14 mouse cellular contexts compared by ENCODE assay signal in the genomic region with DNA sequence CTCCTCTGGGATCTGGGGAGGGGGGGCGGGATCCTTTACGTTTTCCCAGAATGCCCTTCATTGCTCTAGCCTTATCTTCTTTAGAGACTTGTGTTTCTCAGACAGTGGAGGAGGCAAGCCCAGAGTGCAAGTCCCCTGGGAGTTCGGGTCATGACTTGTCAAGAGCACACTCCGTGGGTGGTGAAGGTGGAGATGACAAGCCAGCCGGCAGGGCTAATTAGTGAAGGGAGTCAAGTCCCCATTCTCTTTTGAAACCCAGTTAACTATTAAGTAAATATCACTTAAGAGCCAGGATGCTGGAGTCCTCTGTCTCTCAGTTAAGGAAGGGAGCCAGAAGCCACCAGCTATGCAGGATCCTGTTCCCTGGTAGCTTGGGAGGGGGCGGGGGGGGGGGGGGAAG.
DNase-seq lines count a peak whose midpoint lies in the region; ATAC-seq lines count a peak whose summit lies in the region.
"Had no signal": no experiment of that assay in that cellular context is flagged by ENCODE, and none has a peak within 500 bp of the region (broad histone marks: within the 10 kb centered on the region; RNA-seq: fewer than 3 reads in every experiment).

No protein-coding gene starts in this region.

- no peak for DNase-seq in kidney, postnatal 14 days
- DNase-seq in midbrain, embryonic 14.5 days: peak; percentile 29
- DNase-seq in gonadal fat pad, adult 2 months (ENCODE audit: low read depth): peak; percentile 88
- peak; percentile 23 for DNase-seq in splenic B cell, adult 2 months (ENCODE audit: low read depth, low spot score)
- no peak for DNase-seq in hindbrain, embryonic 14.5 days (ENCODE audit: low spot score)
- DNase-seq: adrenal gland, adult 2 months; cerebellum, adult 8-10 months; embryo, embryonic 11 days; gastrocnemius, postnatal 10 days had no signal

- no peak overlapping the region for H3K4me3 ChIP-seq in kidney, embryonic 15.5 days (replicated peaks)
- H3K4me3 ChIP-seq in midbrain, embryonic 14.5 days (replicated peaks; ENCODE audit: low read depth, low read length): no peak overlapping the region
- no peak overlapping the region for H3K4me3 ChIP-seq in midbrain, embryonic 13.5 days (replicated peaks)
- H3K4me3 ChIP-seq in hindbrain, embryonic 14.5 days (replicated peaks; ENCODE audit: low read length): no peak overlapping the region
- H3K4me3 ChIP-seq: forebrain, embryonic 12.5 days; hindbrain, embryonic 12.5 days had no signal

- H3K4me2 ChIP-seq in kidney, embryonic 15.5 days: no peak overlapping the region
- H3K4me2 ChIP-seq in midbrain, embryonic 14.5 days (ENCODE audit: low read length): no peak overlapping the region
- H3K4me2 ChIP-seq in midbrain, embryonic 13.5 days (replicated peaks): no peak overlapping the region
- no peak overlapping the region for H3K4me2 ChIP-seq in hindbrain, embryonic 14.5 days (replicated peaks)
- H3K4me2 ChIP-seq: forebrain, embryonic 12.5 days had no signal

- peaks cover 8% of the 10 kb centered on the region for H3K27me3 ChIP-seq in kidney, embryonic 15.5 days
- H3K27me3 ChIP-seq in midbrain, embryonic 14.5 days (ENCODE audit: control insufficient read depth, insufficient read depth, low read length): no peaks in the 10 kb centered on the region
- H3K27me3 ChIP-seq in midbrain, embryonic 13.5 days: peaks cover 8% of the 10 kb centered on the region; the same call in 1 of the 2 replicates
- H3K27me3 ChIP-seq in splenic B cell, adult 2 months (ENCODE audit: control insufficient read depth, insufficient read depth, low read length, poor library complexity, severe bottlenecking): no peaks in the 10 kb centered on the region
- H3K27me3 ChIP-seq in hindbrain, embryonic 14.5 days (ENCODE audit: control insufficient read depth, insufficient read depth, low read length): no peaks in the 10 kb centered on the region

- H3K9ac ChIP-seq in kidney, embryonic 15.5 days: no peak overlapping the region
- H3K9ac ChIP-seq in midbrain, embryonic 14.5 days (replicated peaks; ENCODE audit: low read length): no peak overlapping the region
- no peak overlapping the region for H3K9ac ChIP-seq in midbrain, embryonic 13.5 days (replicated peaks)
- H3K9ac ChIP-seq in hindbrain, embryonic 14.5 days: no peak overlapping the region
- H3K9ac ChIP-seq: forebrain, embryonic 12.5 days; liver, embryonic 14.5 days had no signal

- H3K4me1 ChIP-seq in kidney, embryonic 15.5 days: peaks cover 29% of the 10 kb centered on the region
- H3K4me1 ChIP-seq in midbrain, embryonic 14.5 days (ENCODE audit: control insufficient read depth, insufficient read depth, low read length): no peaks in the 10 kb centered on the region; the same call in 1 of the 2 replicates
- peaks cover 23% of the 10 kb centered on the region for H3K4me1 ChIP-seq in midbrain, embryonic 13.5 days (replicated peaks)
- no peaks in the 10 kb centered on the region for H3K4me1 ChIP-seq in hindbrain, embryonic 14.5 days (replicated peaks; ENCODE audit: control insufficient read depth, insufficient read depth, low read length)

- H3K36me3 ChIP-seq in kidney, embryonic 15.5 days: no peaks in the 10 kb centered on the region
- H3K36me3 ChIP-seq in midbrain, embryonic 14.5 days (ENCODE audit: control insufficient read depth, insufficient read depth, low read length): no peaks in the 10 kb centered on the region
- no peaks in the 10 kb centered on the region for H3K36me3 ChIP-seq in midbrain, embryonic 13.5 days
- peaks cover 9% of the 10 kb centered on the region for H3K36me3 ChIP-seq in splenic B cell, adult 2 months (ENCODE audit: control insufficient read depth, insufficient read depth, low read length, poor library complexity, severe bottlenecking)
- no peaks in the 10 kb centered on the region for H3K36me3 ChIP-seq in hindbrain, embryonic 14.5 days (replicated peaks; ENCODE audit: control insufficient read depth, insufficient read depth)
- H3K36me3 ChIP-seq: forebrain, embryonic 12.5 days; hindbrain, embryonic 12.5 days had no signal

- no peaks in the 10 kb centered on the region for H3K9me3 ChIP-seq in kidney, embryonic 15.5 days (replicated peaks)
- no peaks in the 10 kb centered on the region for H3K9me3 ChIP-seq in midbrain, embryonic 14.5 days (ENCODE audit: control insufficient read depth, low read length)
- H3K9me3 ChIP-seq in midbrain, embryonic 13.5 days: no peaks in the 10 kb centered on the region
- no peaks in the 10 kb centered on the region for H3K9me3 ChIP-seq in hindbrain, embryonic 14.5 days (ENCODE audit: control insufficient read depth, low read length)
- H3K9me3 ChIP-seq: forebrain, embryonic 12.5 days; hindbrain, embryonic 12.5 days had no signal

- peak; percentile 13; the same call in 1 of the 2 replicates for ATAC-seq in kidney, embryonic 15.5 days (replicated peaks; ENCODE audit: low FRiP score)
- ATAC-seq in midbrain, embryonic 14.5 days (ENCODE audit: low FRiP score, low TSS enrichment): no peak
- ATAC-seq in midbrain, embryonic 13.5 days: no peak
- ATAC-seq in hindbrain, embryonic 14.5 days (ENCODE audit: low FRiP score): no peak

- WGBS in kidney, embryonic 15.5 days: 25% methylated on average over 6 of the region's 6 CpGs
- WGBS in midbrain, embryonic 14.5 days: 31% methylated on average over 6 of the region's 6 CpGs
- WGBS in midbrain, embryonic 13.5 days: 30% methylated on average over 6 of the region's 6 CpGs
- 29% methylated on average over 6 of the region's 6 CpGs for WGBS in hindbrain, embryonic 14.5 days

- H3K27ac ChIP-seq in kidney, embryonic 15.5 days: no peak overlapping the region
- no peak overlapping the region for H3K27ac ChIP-seq in midbrain, embryonic 14.5 days (replicated peaks; ENCODE audit: low read depth, low read length)
- H3K27ac ChIP-seq in midbrain, embryonic 13.5 days: no peak overlapping the region
- H3K27ac ChIP-seq in hindbrain, embryonic 14.5 days: no peak overlapping the region
- H3K27ac ChIP-seq: forebrain, embryonic 12.5 days; hindbrain, embryonic 12.5 days; liver, embryonic 14.5 days had no signal

Comparison
In these comparisons a context has a peak if more than half of its experiments do, and no peak if none do; other contexts are left out.
1. DNase-seq: peak in midbrain, embryonic 14.5 days (single experiment), gonadal fat pad, adult 2 months (single experiment) and splenic B cell, adult 2 months (single experiment); none in kidney, postnatal 14 days (single experiment) and hindbrain, embryonic 14.5 days (single experiment).